Mouse (Mus musculus) monocyte, adult 5-6 weeks (primary cell): Measurements from ENCODE around the gene Mdga1. TPM values are rescaled to one million over a fixed set of nuclear protein-coding genes. Genes with fewer than 3 reads are reported as not detected.

ENCODE experiments used
- ATAC-seq: fragments of 153-309, 156-312 bp; replicated peaks from 2 replicates; pipeline ENCODE4 v1.8.0; 2017; ENCODE audit warnings: mild to moderate bottlenecking; ENCODE audit not compliant: low TSS enrichment, insufficient number of reproducible peaks, severe bottlenecking, poor library complexity, low FRiP score
- total RNA-seq: library from RNA; stranded (forward); fragments of 200-1000, 200-491, 200-594 nt; gene quantifications from 3 replicates; pipeline ENCODE4 v1.2.3, GENCODE M21; 2017

Gene Mdga1
- total RNA-seq, 1 experiment from 2014 or later: not detected

DNA sequence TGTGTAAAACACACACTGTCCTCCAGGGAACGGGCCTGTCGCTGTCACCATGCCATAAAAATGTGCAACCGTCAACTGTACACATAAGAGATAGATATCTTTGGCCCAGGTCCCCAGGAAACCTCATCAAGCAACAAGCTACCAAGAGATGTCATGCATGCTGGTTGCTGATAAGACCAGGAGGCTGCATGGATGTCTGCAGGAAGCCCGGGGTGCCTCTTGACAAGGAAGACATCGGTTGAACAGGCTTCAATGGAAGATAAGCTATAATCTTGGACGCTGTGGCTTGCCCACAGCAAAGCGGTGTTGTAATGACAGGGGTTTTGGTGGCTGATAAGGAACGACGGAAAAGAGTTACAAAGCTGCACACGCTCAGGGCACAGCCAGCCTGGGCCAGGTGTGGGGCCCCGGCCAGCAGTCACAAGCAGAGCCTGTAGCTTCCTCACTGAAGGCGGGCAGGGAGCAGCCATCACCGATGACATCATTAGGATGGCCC lies 110.1 kb downstream of the Mdga1 start:
- ATAC-seq: peak; percentile 41

GRCm38 (mm10) chr17:29858764-29859163 lies 111.1 kb downstream of the Mdga1 start:
- ATAC-seq: 0 out of 2 replicates have a peak, but pooled peaks have one; percentile 65

DNA sequence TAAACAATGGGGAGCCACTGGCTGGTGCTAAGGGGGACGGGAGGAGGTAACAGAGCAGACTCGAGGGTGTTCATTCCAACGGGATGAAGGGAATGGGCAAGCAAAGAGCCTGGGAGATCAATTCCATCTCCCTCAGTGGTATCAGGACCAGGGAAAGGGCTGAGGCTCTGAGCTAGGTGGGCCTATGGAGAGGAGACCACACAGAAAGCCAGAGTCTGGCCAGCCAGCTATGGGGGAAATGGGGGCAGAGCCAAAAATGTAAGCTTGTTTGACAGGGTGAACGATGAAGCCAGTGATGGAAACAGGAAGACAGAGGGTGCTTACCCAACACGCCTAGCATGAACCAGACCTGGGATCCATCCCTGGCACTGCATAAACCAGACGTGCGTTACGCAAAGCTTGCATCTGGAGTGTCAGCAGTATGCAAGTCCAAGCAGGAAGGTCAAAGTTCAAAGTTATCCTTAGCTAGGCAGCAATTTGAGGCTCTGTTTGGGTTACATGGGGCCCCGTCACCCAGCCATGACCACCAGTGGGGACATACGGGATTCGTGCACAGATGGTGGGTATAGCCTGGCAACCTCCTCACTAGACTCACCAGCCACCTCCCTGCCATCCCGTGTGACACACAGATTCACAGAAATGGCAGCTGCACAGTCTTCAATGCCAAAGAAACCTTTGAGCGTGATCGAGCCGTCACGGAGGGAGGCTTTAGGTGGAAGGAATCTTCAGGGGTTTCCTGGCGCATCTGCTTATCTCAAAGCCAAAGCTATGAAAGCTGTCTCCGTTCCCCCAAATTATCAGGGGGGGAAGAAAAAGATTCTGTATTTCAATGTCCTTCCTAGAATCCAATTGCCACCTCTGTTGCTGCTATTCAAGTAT lies 113.9 kb downstream of the Mdga1 start:
- no peak for ATAC-seq

- ATAC-seq: no peak
Observed at GRCm38 (mm10) chr17:29854835-29855234, 115.1 kb downstream of the Mdga1 start.

DNA sequence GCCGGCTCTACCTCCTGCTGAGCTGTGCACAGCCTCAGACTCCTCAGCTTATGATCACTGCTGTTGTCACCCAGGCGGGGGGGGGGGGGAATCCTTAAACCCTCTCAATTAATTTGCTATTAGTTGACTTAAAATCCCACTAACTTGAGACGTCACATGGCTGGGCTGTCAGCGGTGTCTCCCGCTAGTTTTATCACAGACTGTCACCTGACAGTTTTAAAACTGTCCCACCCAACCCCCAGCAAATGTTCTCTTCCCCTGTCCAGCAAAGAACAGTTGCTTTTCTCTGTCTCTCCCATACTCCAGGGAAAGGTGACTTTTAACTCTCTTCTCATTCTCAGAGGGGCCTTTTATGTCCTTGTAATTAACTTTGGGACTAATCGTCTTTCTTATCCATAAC lies 115.5 kb downstream of the Mdga1 start:
- ATAC-seq: no peak

- ATAC-seq: no peak
Observed at GRCm38 (mm10) chr17:29852846-29853486, 116.9 kb downstream of the Mdga1 start.

- ATAC-seq: no peak
Observed at GRCm38 (mm10) chr17:29849436-29849797, 120.5 kb downstream of the Mdga1 start.

GRCm38 (mm10) chr17:29848793-29849435 lies 121.0 kb downstream of the Mdga1 start:
- peak; percentile 87 for ATAC-seq

GRCm38 (mm10) chr17:29847291-29847690 lies 122.6 kb downstream of the Mdga1 start:
- no peak for ATAC-seq

DNA sequence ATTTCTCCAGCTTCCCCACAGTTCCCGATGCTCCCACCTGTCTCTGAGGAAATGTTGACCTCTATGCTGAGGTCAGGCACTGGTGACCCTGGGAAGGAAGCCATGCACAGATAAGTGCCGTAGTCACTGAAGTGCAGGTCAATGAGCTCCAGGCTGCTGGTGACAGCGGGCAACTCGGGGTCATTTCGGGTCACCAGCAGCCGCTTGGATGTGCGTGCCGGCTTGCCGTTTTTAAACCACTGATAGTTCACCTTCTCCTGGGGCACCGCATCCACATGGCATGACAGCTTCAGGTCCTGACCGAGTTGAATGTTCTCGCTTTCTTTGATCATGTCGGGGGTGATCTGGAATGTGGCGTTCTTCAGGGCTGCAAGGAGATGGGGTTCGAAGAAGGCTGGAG lies 123.6 kb downstream of the Mdga1 start:
- no peak for ATAC-seq

DNA sequence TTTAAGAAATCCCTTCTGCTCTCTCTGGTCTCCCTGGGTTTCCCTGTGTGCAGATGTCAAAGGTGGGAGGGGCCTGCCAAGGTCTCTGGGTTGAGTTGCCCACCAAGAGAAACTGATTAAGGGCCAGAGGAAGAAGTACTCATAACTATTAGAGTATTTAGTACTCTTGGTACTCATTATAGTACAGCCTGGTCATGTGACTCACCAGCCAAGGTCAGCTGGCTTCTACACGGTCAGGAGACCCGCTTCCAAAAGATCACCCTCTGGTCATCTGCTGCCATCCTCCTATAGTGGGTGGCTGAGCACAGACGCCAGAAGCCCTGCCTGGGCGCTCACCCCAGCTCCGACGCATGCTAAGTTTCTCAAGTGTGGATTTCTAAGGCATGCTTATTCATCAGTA lies 124.9 kb downstream of the Mdga1 start:
- no peak for ATAC-seq

DNA sequence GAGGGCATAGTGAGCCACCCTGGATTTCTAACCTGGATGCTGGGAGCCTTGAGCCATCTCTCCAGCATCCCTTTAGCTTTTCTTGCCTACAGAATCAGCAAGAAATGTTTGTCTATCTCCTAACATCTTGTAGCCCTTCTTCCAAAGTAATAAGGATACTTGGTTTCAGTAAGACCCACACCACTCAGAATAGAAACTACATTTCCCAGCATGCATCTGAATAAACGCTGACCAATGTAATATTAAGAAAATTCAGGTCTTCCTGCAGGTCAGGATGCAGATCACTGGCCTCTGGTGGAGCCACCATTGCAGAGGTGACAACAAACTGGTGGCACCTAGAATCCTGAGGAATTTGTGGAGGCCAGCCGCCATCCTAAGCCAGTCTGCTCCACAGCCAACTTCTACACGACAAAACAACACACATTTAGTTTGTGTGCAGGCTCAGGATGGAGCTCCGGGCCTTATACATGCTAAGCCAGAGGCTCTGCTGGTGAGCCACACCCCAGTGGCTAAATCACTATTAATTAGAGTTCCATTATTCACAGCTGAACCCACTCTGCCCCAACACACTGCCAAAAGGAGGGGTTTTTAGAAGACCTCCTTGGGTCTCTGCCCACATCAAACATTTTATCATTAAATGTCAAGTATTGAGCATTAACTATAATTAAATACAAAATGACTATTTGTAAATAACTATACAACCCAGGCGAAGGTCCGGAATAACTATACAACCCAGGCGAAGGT lies 126.3 kb downstream of the Mdga1 start:
- ATAC-seq: no peak

- ATAC-seq: peak; percentile 88
Observed at GRCm38 (mm10) chr17:29841781-29842690, 127.9 kb downstream of the Mdga1 start.

DNA sequence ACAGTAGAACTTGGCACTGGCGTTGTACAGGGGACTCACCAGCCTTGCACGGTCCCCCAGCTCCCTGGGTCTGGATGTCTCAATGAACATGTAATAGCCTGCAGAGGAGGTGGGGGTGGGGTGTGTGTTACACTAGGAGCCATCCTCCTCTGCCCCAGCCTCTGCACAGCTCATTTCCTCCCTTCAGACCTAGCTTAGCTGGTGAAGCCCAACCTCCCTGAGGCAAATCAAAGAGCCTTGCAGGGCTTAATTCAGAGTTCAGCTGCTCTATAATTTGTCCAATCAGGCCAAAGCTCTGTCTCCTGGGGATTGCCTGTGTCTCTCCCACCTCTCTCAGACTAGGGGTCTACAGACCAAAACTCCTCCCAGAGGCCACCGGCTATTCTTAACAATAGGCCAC lies 131.9 kb downstream of the Mdga1 start:
- ATAC-seq: no peak

- ATAC-seq: peak; percentile 64
Observed at GRCm38 (mm10) chr17:29837441-29837840, 132.4 kb downstream of the Mdga1 start.

GRCm38 (mm10) chr17:29834768-29835167 lies 135.1 kb downstream of the Mdga1 start:
- no peak for ATAC-seq

DNA sequence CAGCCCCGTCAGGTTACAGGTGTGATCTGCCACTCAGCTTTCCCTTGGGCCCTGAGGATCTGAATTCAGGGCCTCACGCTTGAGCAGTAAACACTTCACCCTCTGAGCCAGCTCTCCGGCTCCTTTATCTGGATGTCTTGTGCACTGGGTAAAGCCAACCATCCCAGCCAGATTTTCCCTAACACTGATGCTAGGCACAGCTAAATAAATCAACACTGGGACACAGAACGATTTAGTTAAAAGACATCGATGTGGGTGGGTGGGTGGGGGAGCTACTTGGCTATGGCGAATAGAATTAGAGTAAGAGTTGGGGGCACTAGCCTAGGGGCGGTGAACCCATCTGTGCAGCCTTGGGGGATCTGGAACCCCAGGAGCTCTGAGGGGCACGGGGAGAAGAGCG lies 135.6 kb downstream of the Mdga1 start:
- no peak for ATAC-seq

DNA sequence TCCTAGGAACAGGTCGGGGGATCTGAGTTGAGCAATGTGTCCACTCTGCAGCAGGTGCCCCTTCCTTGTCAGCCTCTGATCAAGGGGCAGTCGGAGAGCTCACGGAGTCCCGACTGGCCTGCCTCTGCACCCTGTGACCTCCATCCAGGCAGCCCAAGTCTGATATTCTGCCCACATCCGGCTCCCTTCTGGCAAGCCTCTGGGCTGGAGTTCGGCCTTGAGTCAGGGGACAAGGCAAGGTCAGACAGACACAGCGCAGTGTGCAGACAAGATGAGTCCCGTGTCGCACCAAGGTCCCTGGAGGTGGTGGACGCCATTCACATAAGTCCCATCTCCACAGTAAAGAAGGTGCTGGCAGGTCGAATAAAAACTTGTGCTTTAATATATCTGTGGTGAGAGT lies 138.2 kb downstream of the Mdga1 start:
- ATAC-seq: no peak
